Mouse (Mus musculus): Measurements from ENCODE around the gene Brd3. TPM values are rescaled to one million over a fixed set of nuclear protein-coding genes. Genes with fewer than 3 reads are reported as not detected.
A peak's percentile ranks its signal among the peaks of the same experiment; 100 is the strongest.

The Brd3 gene
- polyA plus RNA-seq, 1 experiment, result 10.7 TPM

GRCm38 (mm10) chr2:27437876-27438275, 69.6 kb downstream of the Brd3 start:
- WGBS, result 43% methylated on average over 1 of the region's 1 CpGs
- DNase-seq (ENCODE audit: low read depth, low spot score), result no peak

GRCm38 (mm10) chr2:27432599-27432998, 74.9 kb downstream of the Brd3 start:
- WGBS, result 37% methylated on average over 2 of the region's 2 CpGs
- DNase-seq (ENCODE audit: low read depth, low spot score), result no peak

- DNase-seq (ENCODE audit: low read depth, low spot score), result no peak
- WGBS, result 81% methylated on average over 7 of the region's 7 CpGs
Measured at GRCm38 (mm10) chr2:27430621-27431020, 76.8 kb downstream of the Brd3 start.

- WGBS, result under 1% methylated on average over 4 of the region's 4 CpGs
- DNase-seq (ENCODE audit: low read depth, low spot score), result peak; percentile 60
Measured at GRCm38 (mm10) chr2:27428071-27428470, 79.4 kb downstream of the Brd3 start.

- under 1% methylated on average over 57 of the region's 58 CpGs for WGBS
- DNase-seq (ENCODE audit: low read depth, low spot score), result peak; percentile 72
Measured at GRCm38 (mm10) chr2:27426855-27427457, 80.5 kb downstream of the Brd3 start, which contains the start of gene Vav2. Gene Vav2, minus strand, starts transcription at chr2:27427033.

GRCm38 (mm10) chr2:27426406-27426854, 81.0 kb downstream of the Brd3 start:
- DNase-seq (ENCODE audit: low read depth, low spot score), result no peak
- under 1% methylated on average over 64 of the region's 64 CpGs for WGBS

- under 1% methylated on average over 60 of the region's 60 CpGs for WGBS
- no peak for DNase-seq (ENCODE audit: low read depth, low spot score)
Measured at GRCm38 (mm10) chr2:27425751-27426405, 81.6 kb downstream of the Brd3 start.

- 14% methylated on average over 20 of the region's 20 CpGs for WGBS
- DNase-seq (ENCODE audit: low read depth, low spot score), result no peak
Measured at GRCm38 (mm10) chr2:27425161-27425611, 82.3 kb downstream of the Brd3 start.

GRCm38 (mm10) chr2:27423596-27423995, 83.9 kb downstream of the Brd3 start:
- no peak for DNase-seq (ENCODE audit: low read depth, low spot score)
- 79% methylated on average over 7 of the region's 7 CpGs for WGBS

GRCm38 (mm10) chr2:27421293-27422068, 86.0 kb downstream of the Brd3 start:
- 57% methylated on average over 20 of the region's 20 CpGs for WGBS
- no peak for DNase-seq (ENCODE audit: low read depth, low spot score)

GRCm38 (mm10) chr2:27418577-27419070, 88.8 kb downstream of the Brd3 start:
- no peak for DNase-seq (ENCODE audit: low read depth, low spot score)
- 13% methylated on average over 6 of the region's 6 CpGs for WGBS

GRCm38 (mm10) chr2:27417648-27418153, 89.8 kb downstream of the Brd3 start:
- 67% methylated on average over 5 of the region's 5 CpGs for WGBS
- DNase-seq (ENCODE audit: low read depth, low spot score), result no peak

- no peak for DNase-seq (ENCODE audit: low read depth, low spot score)
- WGBS, result 9% methylated on average over 3 of the region's 3 CpGs
Measured at GRCm38 (mm10) chr2:27416425-27416824, 91.0 kb downstream of the Brd3 start.

GRCm38 (mm10) chr2:27415060-27415783, 92.2 kb downstream of the Brd3 start:
- no peak for DNase-seq (ENCODE audit: low read depth, low spot score)
- 32% methylated on average over 11 of the region's 11 CpGs for WGBS

GRCm38 (mm10) chr2:27413936-27414657, 93.4 kb downstream of the Brd3 start:
- DNase-seq (ENCODE audit: low read depth, low spot score), result no peak

GRCm38 (mm10) chr2:27413582-27413935, 93.9 kb downstream of the Brd3 start:
- WGBS, result 52% methylated on average over 2 of the region's 2 CpGs
- DNase-seq (ENCODE audit: low read depth, low spot score), result no peak

More at GRCm38 (mm10) chr2:27413936-27414657, 93.4 kb downstream of the Brd3 start:
- 24% methylated on average over 16 of the region's 16 CpGs for WGBS

GRCm38 (mm10) chr2:27412245-27412800, 95.1 kb downstream of the Brd3 start:
- DNase-seq (ENCODE audit: low read depth, low spot score), result no peak
- 22% methylated on average over 7 of the region's 7 CpGs for WGBS

- 27% methylated on average over 8 of the region's 8 CpGs for WGBS
- no peak for DNase-seq (ENCODE audit: low read depth, low spot score)
Measured at GRCm38 (mm10) chr2:27411688-27412174, 95.7 kb downstream of the Brd3 start.

Data from large intestine, adult 2 months (tissue).